Mouse (Mus musculus): ENCODE measurements around the gene Krt17. TPM values are rescaled to one million over a fixed set of nuclear protein-coding genes. Genes with fewer than 3 reads are reported as not detected.
"Not testable (repeated sequence)": the region's sequence is repeated elsewhere in the genome, so short reads cannot be mapped to it uniquely, and the experiment has no call there.

Krt17 gene
- polyA plus RNA-seq (2011; ENCODE audit: insufficient read depth, insufficient read length, low read depth, missing spikeins): 10.5 and 11.8 TPM in 2 replicates

DNA sequence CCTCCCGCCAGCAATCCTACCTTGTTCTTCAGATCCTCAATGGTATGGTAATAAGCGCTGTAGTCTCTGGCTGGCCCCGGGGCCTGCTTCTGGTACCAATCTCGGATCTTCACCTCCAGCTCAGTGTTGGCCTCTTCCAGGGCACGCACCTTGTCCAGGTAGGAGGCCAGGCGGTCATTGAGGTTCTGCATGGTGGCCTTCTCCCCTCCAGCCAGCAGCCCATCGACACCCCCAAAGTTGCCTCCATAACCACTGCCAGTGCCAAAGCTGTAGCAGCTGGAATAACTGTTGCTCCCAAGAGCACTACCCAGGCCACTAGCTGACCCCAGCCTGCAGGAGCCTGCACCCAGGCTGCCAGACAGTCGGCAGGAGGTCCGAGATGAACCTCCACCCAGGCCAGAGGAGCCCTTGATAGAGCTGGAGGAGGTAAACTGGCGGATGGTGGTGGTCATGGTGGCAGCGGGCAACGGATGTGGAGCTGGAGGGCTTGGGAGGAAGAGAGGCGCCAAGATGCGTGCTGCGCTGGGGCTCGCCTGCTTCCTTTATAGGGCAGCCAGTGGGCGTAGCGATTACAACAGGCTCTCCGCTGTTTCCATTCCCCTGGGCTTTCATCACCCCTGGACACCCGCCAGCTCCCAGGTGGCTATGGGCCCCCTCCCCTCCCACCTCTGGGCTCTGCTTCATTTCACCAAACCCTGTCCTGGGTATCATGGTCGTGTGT, at the start of gene Krt17:
Gene Krt17 (minus strand): TSS at position 516 of the 721 bp plus-strand sequence.
- no peaks in the 10 kb centered on the region for H3K9me3 ChIP-seq (replicated peaks; ENCODE audit: control insufficient read depth, insufficient read depth, low read length, poor library complexity, severe bottlenecking)
- H3K36me3 ChIP-seq (ENCODE audit: control insufficient read depth, insufficient read depth, low read length, poor library complexity, severe bottlenecking): no peaks in the 10 kb centered on the region
- H3K4me1 ChIP-seq (ENCODE audit: control insufficient read depth, insufficient read depth, low read length): peaks cover 10% of the 10 kb centered on the region
- peak within 1 kb of the TSS; percentile 10 for H3K4me3 ChIP-seq (ENCODE audit: low read depth, low read length)
- no peaks in the 10 kb centered on the region for H3K27me3 ChIP-seq (ENCODE audit: control insufficient read depth, insufficient read depth, low read length, poor library complexity, severe bottlenecking)
- H3K27ac ChIP-seq (ENCODE audit: insufficient read depth, low read length): peak within 1 kb of the TSS; percentile 77
- TF ChIP-seq EP300 (IDR thresholded peaks at IDR 0.05; ENCODE audit: insufficient read depth, low read depth, low read length): 0 out of 2 replicates have a peak, but pooled peaks have one; percentile 2
- TF ChIP-seq POLR2A (IDR thresholded peaks at IDR 0.05; ENCODE audit: insufficient read depth, low read length): no peak
- H3K9ac ChIP-seq (ENCODE audit: low read depth, poor library complexity, severe bottlenecking): peak within 1 kb of the TSS; percentile 15; the same call in 1 of the 2 replicates

DNA sequence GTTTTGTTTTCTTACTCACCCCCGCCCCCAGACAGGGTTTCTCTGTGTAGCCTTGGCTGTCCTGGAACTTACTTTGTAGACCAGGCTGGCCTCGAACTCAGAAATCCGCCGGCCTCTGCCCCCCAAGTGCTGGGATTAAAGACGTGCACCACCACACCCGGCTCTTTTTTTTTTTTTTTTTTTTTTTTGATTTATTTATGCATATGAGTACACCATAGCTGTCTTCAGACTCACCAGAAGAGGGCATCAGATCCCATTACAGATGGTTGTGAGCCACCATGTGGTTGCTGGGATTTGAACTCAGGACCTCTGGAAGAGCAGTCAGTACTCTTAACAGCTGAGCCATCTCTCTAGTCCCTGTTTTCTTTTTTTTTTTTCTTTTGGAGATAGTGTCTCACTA, 47.8 kb upstream of the Krt17 start:
- not testable (repeated sequence) for H3K36me3 ChIP-seq (ENCODE audit: control insufficient read depth, insufficient read depth, low read length, poor library complexity, severe bottlenecking); H3K9ac ChIP-seq (ENCODE audit: low read depth, poor library complexity, severe bottlenecking); H3K9me3 ChIP-seq (replicated peaks; ENCODE audit: control insufficient read depth, insufficient read depth, low read length, poor library complexity, severe bottlenecking); H3K27me3 ChIP-seq (ENCODE audit: control insufficient read depth, insufficient read depth, low read length, poor library complexity, severe bottlenecking); H3K4me3 ChIP-seq (ENCODE audit: low read depth, low read length); H3K27ac ChIP-seq (ENCODE audit: insufficient read depth, low read length); H3K4me1 ChIP-seq (ENCODE audit: control insufficient read depth, insufficient read depth, low read length)

- H3K36me3 ChIP-seq (ENCODE audit: control insufficient read depth, insufficient read depth, low read length, poor library complexity, severe bottlenecking): no peaks in the 10 kb centered on the region
- no peaks in the 10 kb centered on the region for H3K9me3 ChIP-seq (replicated peaks; ENCODE audit: control insufficient read depth, insufficient read depth, low read length, poor library complexity, severe bottlenecking)
- H3K4me1 ChIP-seq (ENCODE audit: control insufficient read depth, insufficient read depth, low read length): peaks cover 3% of the 10 kb centered on the region
- TF ChIP-seq EP300 (IDR thresholded peaks at IDR 0.05; ENCODE audit: insufficient read depth, low read depth, low read length): no peak
- TF ChIP-seq POLR2A (IDR thresholded peaks at IDR 0.05; ENCODE audit: insufficient read depth, low read length): no peak
- no peak overlapping the region for H3K4me3 ChIP-seq (ENCODE audit: low read depth, low read length)
- H3K9ac ChIP-seq (ENCODE audit: low read depth, poor library complexity, severe bottlenecking): no peak overlapping the region
- peak overlapping the region; percentile 21 for H3K27ac ChIP-seq (ENCODE audit: insufficient read depth, low read length)
- H3K27me3 ChIP-seq (ENCODE audit: control insufficient read depth, insufficient read depth, low read length, poor library complexity, severe bottlenecking): no peaks in the 10 kb centered on the region
These were observed 47.1 kb upstream of the Krt17 start for GRCm38 (mm10) chr11:100307900-100308299.

- Histone ChIP-seq H3K9ac (ENCODE audit: low read depth, poor library complexity, severe bottlenecking) (no peak overlapping the region), H3K36me3 (ENCODE audit: control insufficient read depth, insufficient read depth, low read length, poor library complexity, severe bottlenecking) (no peaks in the 10 kb centered on the region), H3K27me3 (ENCODE audit: control insufficient read depth, insufficient read depth, low read length, poor library complexity, severe bottlenecking) (no peaks in the 10 kb centered on the region), H3K9me3 (replicated peaks; ENCODE audit: control insufficient read depth, insufficient read depth, low read length, poor library complexity, severe bottlenecking) (no peaks in the 10 kb centered on the region), H3K27ac (ENCODE audit: insufficient read depth, low read length) (no peak overlapping the region), H3K4me1 (ENCODE audit: control insufficient read depth, insufficient read depth, low read length) (no peaks in the 10 kb centered on the region), H3K4me3 (ENCODE audit: low read depth, low read length) (no peak overlapping the region)
- no peak for TF ChIP-seq CTCF (IDR thresholded peaks at IDR 0.05; ENCODE audit: low read depth, low read length)
- TF ChIP-seq POLR2A (IDR thresholded peaks at IDR 0.05; ENCODE audit: insufficient read depth, low read length): no peak
- no peak for TF ChIP-seq EP300 (IDR thresholded peaks at IDR 0.05; ENCODE audit: insufficient read depth, low read depth, low read length)
These were observed 40.5 kb upstream of the Krt17 start for GRCm38 (mm10) chr11:100301292-100301691.

GRCm38 (mm10) chr11:100300293-100300692, 39.5 kb upstream of the Krt17 start:
- no peak overlapping the region for H3K27ac ChIP-seq (ENCODE audit: insufficient read depth, low read length)
- peak overlapping the region; percentile 13; the same call in 1 of the 2 replicates for H3K9ac ChIP-seq (ENCODE audit: low read depth, poor library complexity, severe bottlenecking)
- no peaks in the 10 kb centered on the region for H3K9me3 ChIP-seq (replicated peaks; ENCODE audit: control insufficient read depth, insufficient read depth, low read length, poor library complexity, severe bottlenecking)
- TF ChIP-seq CTCF (IDR thresholded peaks at IDR 0.05; ENCODE audit: low read depth, low read length) (peak; percentile 90), EP300 (IDR thresholded peaks at IDR 0.05; ENCODE audit: insufficient read depth, low read depth, low read length) (no peak), POLR2A (IDR thresholded peaks at IDR 0.05; ENCODE audit: insufficient read depth, low read length) (no peak)
- H3K27me3 ChIP-seq (ENCODE audit: control insufficient read depth, insufficient read depth, low read length, poor library complexity, severe bottlenecking): no peaks in the 10 kb centered on the region
- no peak overlapping the region for H3K4me3 ChIP-seq (ENCODE audit: low read depth, low read length)
- H3K36me3 ChIP-seq (ENCODE audit: control insufficient read depth, insufficient read depth, low read length, poor library complexity, severe bottlenecking): no peaks in the 10 kb centered on the region
- no peaks in the 10 kb centered on the region for H3K4me1 ChIP-seq (ENCODE audit: control insufficient read depth, insufficient read depth, low read length)

GRCm38 (mm10) chr11:100298274-100299036, 37.6 kb upstream of the Krt17 start:
- TF ChIP-seq CTCF (IDR thresholded peaks at IDR 0.05; ENCODE audit: low read depth, low read length): peak; percentile 94
- no peak for TF ChIP-seq POLR2A (IDR thresholded peaks at IDR 0.05; ENCODE audit: insufficient read depth, low read length)
- 0 out of 2 replicates have a peak, but pooled peaks have one; percentile 32 for TF ChIP-seq EP300 (IDR thresholded peaks at IDR 0.05; ENCODE audit: insufficient read depth, low read depth, low read length)

More at GRCm38 (mm10) chr11:100298274-100299036, 37.6 kb upstream of the Krt17 start:
- Histone ChIP-seq H3K4me3 (ENCODE audit: low read depth, low read length) (peak overlapping the region; percentile 30), H3K27ac (ENCODE audit: insufficient read depth, low read length) (no peak overlapping the region), H3K36me3 (ENCODE audit: control insufficient read depth, insufficient read depth, low read length, poor library complexity, severe bottlenecking) (no peaks in the 10 kb centered on the region), H3K9me3 (replicated peaks; ENCODE audit: control insufficient read depth, insufficient read depth, low read length, poor library complexity, severe bottlenecking) (no peaks in the 10 kb centered on the region), H3K4me1 (ENCODE audit: control insufficient read depth, insufficient read depth, low read length) (no peaks in the 10 kb centered on the region), H3K27me3 (ENCODE audit: control insufficient read depth, insufficient read depth, low read length, poor library complexity, severe bottlenecking) (no peaks in the 10 kb centered on the region), H3K9ac (ENCODE audit: low read depth, poor library complexity, severe bottlenecking) (no peak overlapping the region)

All from ES-Bruce4 (cell line).